11 mouse cellular contexts compared by ENCODE assay signal in the genomic region with DNA sequence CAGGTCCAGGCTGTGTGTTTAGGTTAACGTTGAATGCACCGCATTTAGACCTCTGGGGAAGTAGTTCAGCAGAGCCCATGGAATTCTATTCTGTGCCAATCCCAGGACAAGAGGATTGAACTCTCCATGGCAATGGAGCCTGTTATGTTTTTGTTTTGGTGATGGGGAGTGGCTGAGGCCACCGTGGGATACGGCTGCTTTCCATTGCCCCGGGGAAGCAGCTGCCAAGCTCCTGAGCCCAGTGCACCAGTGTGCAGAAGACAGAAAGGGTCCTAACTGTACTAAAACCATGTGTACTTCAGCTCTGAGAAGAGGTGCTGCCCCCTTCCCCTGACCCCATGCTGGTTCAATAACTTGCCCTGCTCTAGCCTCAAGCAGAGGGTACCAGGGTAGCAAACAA. TPM values are rescaled to one million over a fixed set of nuclear protein-coding genes. Genes with fewer than 3 reads are reported as not detected.
DNase-seq lines count a peak whose midpoint lies in the region; ATAC-seq and TF ChIP-seq lines count a peak whose summit lies in the region.
"Had no signal": no experiment of that assay in that cellular context is flagged by ENCODE, and none has a peak within 500 bp of the region (broad histone marks: within the 10 kb centered on the region; RNA-seq: fewer than 3 reads in every experiment).

No protein-coding gene starts in this region.

- H3K27me3 ChIP-seq in midbrain, embryonic 10.5 days (ENCODE audit: low read depth, poor library complexity, severe bottlenecking) = no peaks in the 10 kb centered on the region
- H3K27me3 ChIP-seq in midbrain, embryonic 11.5 days (ENCODE audit: control insufficient read depth, insufficient read depth, low read length) = no peaks in the 10 kb centered on the region
- H3K27me3 ChIP-seq in stomach, postnatal 0 days (ENCODE audit: control insufficient read depth, insufficient read depth, low read length) = no peaks in the 10 kb centered on the region

- no peaks in the 10 kb centered on the region for H3K36me3 ChIP-seq in midbrain, embryonic 10.5 days
- no peaks in the 10 kb centered on the region for H3K36me3 ChIP-seq in midbrain, embryonic 11.5 days (ENCODE audit: control insufficient read depth, insufficient read depth, low read length)
- H3K36me3 ChIP-seq in stomach, postnatal 0 days (ENCODE audit: control insufficient read depth, insufficient read depth, low read length) = peaks cover 3% of the 10 kb centered on the region; the same call in 1 of the 2 replicates

- ATAC-seq in midbrain, embryonic 11.5 days (ENCODE audit: low FRiP score) = no peak
- no peak for ATAC-seq in stomach, postnatal 0 days (ENCODE audit: low FRiP score, low TSS enrichment)
- ATAC-seq in erythroid progenitor cell, adult 5-6 weeks (replicated peaks; ENCODE audit: low FRiP score, poor library complexity, severe bottlenecking) = no peak

- no peak overlapping the region for H3K4me3 ChIP-seq in midbrain, embryonic 10.5 days
- H3K4me3 ChIP-seq in midbrain, embryonic 11.5 days (ENCODE audit: low read depth, low read length) = no peak overlapping the region
- H3K4me3 ChIP-seq in stomach, postnatal 0 days (ENCODE audit: low read depth, low read length) = no peak overlapping the region

- TF ChIP-seq CTCF in stomach, postnatal 0 days (IDR thresholded peaks at IDR 0.05; ENCODE audit: low read depth) = no peak

- peaks cover 19% of the 10 kb centered on the region for H3K4me1 ChIP-seq in midbrain, embryonic 10.5 days
- no peaks in the 10 kb centered on the region for H3K4me1 ChIP-seq in midbrain, embryonic 11.5 days (ENCODE audit: control insufficient read depth, insufficient read depth, low read length)
- peaks cover 5% of the 10 kb centered on the region; the same call in 1 of the 2 replicates for H3K4me1 ChIP-seq in stomach, postnatal 0 days (replicated peaks; ENCODE audit: control insufficient read depth, insufficient read depth)

- H3K9me3 ChIP-seq in midbrain, embryonic 10.5 days (replicated peaks) = no peaks in the 10 kb centered on the region
- H3K9me3 ChIP-seq in midbrain, embryonic 11.5 days (ENCODE audit: control insufficient read depth, low read length) = no peaks in the 10 kb centered on the region
- no peaks in the 10 kb centered on the region for H3K9me3 ChIP-seq in stomach, postnatal 0 days (ENCODE audit: control insufficient read depth, low read length)

- 61% methylated on average over 5 of the region's 5 CpGs for WGBS in midbrain, embryonic 10.5 days
- WGBS in midbrain, embryonic 11.5 days = 40% methylated on average over 5 of the region's 5 CpGs
- WGBS in stomach, postnatal 0 days = 37% methylated on average over 5 of the region's 5 CpGs

- H3K27ac ChIP-seq in midbrain, embryonic 10.5 days (replicated peaks) = 0 out of 2 replicates have a peak overlapping the region, but pooled peaks have one; percentile 28
- no peak overlapping the region for H3K27ac ChIP-seq in midbrain, embryonic 11.5 days (ENCODE audit: low read depth, low read length)
- H3K27ac ChIP-seq in stomach, postnatal 0 days (replicated peaks) = peak overlapping the region; percentile 45

- H3K9ac ChIP-seq in midbrain, embryonic 11.5 days (ENCODE audit: low read length) = no peak overlapping the region
- H3K9ac ChIP-seq in stomach, postnatal 0 days (ENCODE audit: low read length) = no peak overlapping the region
- H3K9ac ChIP-seq: lung, embryonic 14.5 days had no signal

- H3K4me2 ChIP-seq in midbrain, embryonic 11.5 days = no peak overlapping the region
- H3K4me2 ChIP-seq in stomach, postnatal 0 days (replicated peaks; ENCODE audit: low read depth) = no peak overlapping the region
- H3K4me2 ChIP-seq: lung, embryonic 14.5 days had no signal

- TF ChIP-seq EP300 in stomach, postnatal 0 days (optimal IDR thresholded peaks at IDR 0.05) = no peak

- peak; percentile 22 for DNase-seq in cerebellum, adult 11-12 months
- DNase-seq in cerebellum, postnatal 14 days = no peak
- DNase-seq in midbrain, embryonic 10.5 days (ENCODE audit: low spot score) = no peak
- DNase-seq in midbrain, embryonic 11.5 days (ENCODE audit: low spot score, missing footprints) = no peak
- peak; percentile 58 for DNase-seq in heart, postnatal 4 days
- DNase-seq in stomach, postnatal 0 days (ENCODE audit: low spot score) = no peak
- DNase-seq in urinary bladder, postnatal 4 days (ENCODE audit: low spot score in 2 of 2) = no peak
- DNase-seq: embryo, embryonic 11 days; right cerebral cortex, postnatal 4 days had no signal

RNA-seq across cellular contexts. Expression of a gene that starts 47.0 kb away (rescaled TPM):
- polyA plus RNA-seq in midbrain, embryonic 10.5 days (2016; fragmentation: Nextera tagmentation; extraction: Ambion mirVana) = 0.78 and 1.3 TPM in 2 replicates
- polyA plus RNA-seq in midbrain, embryonic 11.5 days (2014; fragmentation: Nextera tagmentation; extraction: Ambion mirVana) = 1.2 and 1.5 TPM in 2 replicates
- 100 to 1,000 TPM; 281 to 298 TPM for total RNA-seq in heart, postnatal 4 days (2021)
- polyA plus RNA-seq in stomach, postnatal 0 days (2015; fragmentation: Nextera tagmentation; extraction: Ambion mirVana) = 8.4 and 8.8 TPM in 2 replicates
- total RNA-seq in erythroid progenitor cell, adult 5-6 weeks (2015; ENCODE audit: low replicate concordance) = not detected in 2 replicates
- total RNA-seq in erythroid progenitor cell, adult 5-6 weeks (2017; ENCODE audit: low replicate concordance) = not detected in 2 replicates

Comparison
In these comparisons a context has a peak if more than half of its experiments do, and no peak if none do; other contexts are left out.
1. DNase-seq: peak in cerebellum, adult 11-12 months (single experiment) and heart, postnatal 4 days (single experiment); none in cerebellum, postnatal 14 days (0 of 2), midbrain, embryonic 10.5 days (single experiment), midbrain, embryonic 11.5 days (single experiment), stomach, postnatal 0 days (single experiment) and urinary bladder, postnatal 4 days (0 of 2).